Mouse (Mus musculus) CH12.LX (cell line): ENCODE measurements around the gene Rnf169. TPM values are rescaled to one million over a fixed set of nuclear protein-coding genes. Genes with fewer than 3 reads are reported as not detected.

Source experiments
- DNase-seq: peaks from one replicate; pipeline ENCODE4 v3.0.0-alpha.2; 2013; ENCODE audit errors: extremely low read depth
- H3K27ac ChIP-seq: 2 replicates; pipeline ENCODE4 v1.5.1; 2012; ENCODE audit warnings: low read depth, mild to moderate bottlenecking, control low read depth, moderate library complexity; ENCODE audit not compliant: insufficient read depth
- H3K27me3 ChIP-seq: replicated peaks from 2 replicates; pipeline ENCODE3; 2012; ENCODE audit warnings: inconsistent platforms
- H3K36me3 ChIP-seq, 2 experiments: replicated peaks in 1 of 2; 2 replicates each; pipeline versions ENCODE3 to v1.6.1; 2012; ENCODE audit warnings: inconsistent platforms in 1 of 2, low read length in 1 of 2, mild to moderate bottlenecking in 1 of 2, mixed read lengths in 1 of 2, moderate library complexity in 1 of 2; ENCODE audit not compliant: control insufficient read depth in 1 of 2, insufficient read depth in 1 of 2
- H3K4me1 ChIP-seq, 2 experiments: 2 replicates each; pipeline ENCODE4 v1.6.1; 2012; ENCODE audit warnings: inconsistent platforms in 1 of 2, moderate library complexity in 1 of 2; ENCODE audit not compliant: insufficient read depth in 2 of 2, control insufficient read depth in 1 of 2
- H3K4me2 ChIP-seq: 2 replicates; pipeline ENCODE4 v1.6.1; 2012; ENCODE audit warnings: low read depth, mild to moderate bottlenecking, control low read depth; ENCODE audit not compliant: poor library complexity, insufficient read depth, severe bottlenecking
- H3K4me3 ChIP-seq, 3 experiments: fragments of 150-350 bp in 1 of 3; sonication (generic) in 1 of 3; replicated peaks in 1 of 3; 2 replicates each; pipeline versions ENCODE3 to v1.5.1; 2011 to 2012; ENCODE audit warnings: low read depth in 2 of 3, low read length in 2 of 3, mild to moderate bottlenecking in 2 of 3, moderate library complexity in 2 of 3, control low read depth in 1 of 3, improper control_type of control experiment in 1 of 3, inconsistent platforms in 1 of 3, mixed read lengths in 1 of 3; ENCODE audit not compliant: poor library complexity in 1 of 3
- H3K79me2 ChIP-seq: replicated peaks from 2 replicates; pipeline ENCODE4 v1.6.1; 2012; ENCODE audit warnings: mild to moderate bottlenecking, moderate library complexity; ENCODE audit not compliant: control insufficient read depth, poor library complexity, insufficient read depth, severe bottlenecking; ENCODE audit errors: extremely low read depth
- H3K9ac ChIP-seq: 2 replicates; pipeline ENCODE4 v1.6.1; 2012; ENCODE audit warnings: low read depth, mild to moderate bottlenecking, control low read depth, moderate library complexity; ENCODE audit not compliant: insufficient read depth
- H3K9me3 ChIP-seq: replicated peaks from 2 replicates; pipeline ENCODE3; 2012; ENCODE audit warnings: low read length, inconsistent platforms, mixed read lengths
- CHD1 ChIP-seq: IDR thresholded peaks from 2 replicates; pipeline ENCODE4 v1.6.1; 2012; ENCODE audit warnings: low read depth, low read length, improper control_type of control experiment, inconsistent platforms
- CHD2 ChIP-seq: IDR thresholded peaks from 2 replicates; pipeline ENCODE4 v1.6.1; 2011; ENCODE audit warnings: low read length, improper control_type of control experiment
- EP300 ChIP-seq: IDR thresholded peaks from 2 replicates; pipeline ENCODE4 v1.6.1; 2011; ENCODE audit warnings: low read length, improper control_type of control experiment
- ETS1 ChIP-seq: conservative IDR thresholded peaks from 2 replicates; pipeline ENCODE4 v1.6.1; 2012; ENCODE audit warnings: low read depth, mild to moderate bottlenecking, inconsistent platforms, low read length, improper control_type of control experiment, moderate library complexity
- JUN ChIP-seq: IDR thresholded peaks from 2 replicates; pipeline ENCODE4 v1.6.1; 2011; ENCODE audit warnings: low read depth, mild to moderate bottlenecking, low read length, improper control_type of control experiment, moderate library complexity; ENCODE audit not compliant: insufficient read depth
- KAT2A ChIP-seq: IDR thresholded peaks from 2 replicates; pipeline ENCODE4 v1.6.1; 2012; ENCODE audit warnings: low read length, improper control_type of control experiment, inconsistent platforms; ENCODE audit not compliant: insufficient replicate concordance
- MAZ ChIP-seq: IDR thresholded peaks from 2 replicates; pipeline ENCODE4 v1.6.1; 2012; ENCODE audit warnings: low read depth, mild to moderate bottlenecking, inconsistent platforms, low read length, improper control_type of control experiment, moderate library complexity
- MEF2A ChIP-seq: IDR thresholded peaks from 2 replicates; pipeline ENCODE4 v1.6.1; 2014; ENCODE audit warnings: low read depth, mild to moderate bottlenecking, inconsistent platforms, low read length, improper control_type of control experiment, borderline replicate concordance
- MXI1 ChIP-seq: IDR thresholded peaks from 2 replicates; pipeline ENCODE4 v1.6.1; 2011; ENCODE audit warnings: mild to moderate bottlenecking, low read depth, low read length, improper control_type of control experiment
- MYC ChIP-seq: IDR thresholded peaks from 2 replicates; pipeline ENCODE4 v1.6.1; 2011; ENCODE audit warnings: low read depth, mild to moderate bottlenecking, improper control_type of control experiment, low read length
- NELFE ChIP-seq: IDR thresholded peaks from 2 replicates; pipeline ENCODE4 v1.6.1; 2011; ENCODE audit warnings: low read depth, low read length, improper control_type of control experiment
- NRF1 ChIP-seq: IDR thresholded peaks from 2 replicates; pipeline ENCODE4 v1.6.1; 2014; ENCODE audit warnings: low read depth, mild to moderate bottlenecking, inconsistent platforms, low read length, improper control_type of control experiment, moderate library complexity
- POLR2A ChIP-seq: IDR thresholded peaks from 2 replicates; pipeline ENCODE4 v1.6.1; 2011; ENCODE audit warnings: low read depth, mild to moderate bottlenecking, improper control_type of control experiment, low read length
- SIN3A ChIP-seq: IDR thresholded peaks from 2 replicates; pipeline ENCODE4 v1.6.1; 2012; ENCODE audit warnings: low read length, improper control_type of control experiment, inconsistent platforms
- SMC3 ChIP-seq: IDR thresholded peaks from 2 replicates; pipeline ENCODE4 v1.6.1; 2011; ENCODE audit warnings: low read depth, low read length, improper control_type of control experiment
- UBTF ChIP-seq: IDR thresholded peaks from 2 replicates; pipeline ENCODE4 v1.6.1; 2012; ENCODE audit warnings: low read depth, mild to moderate bottlenecking, inconsistent platforms, low read length, improper control_type of control experiment, moderate library complexity
- ZKSCAN1 ChIP-seq: IDR thresholded peaks from 2 replicates; pipeline ENCODE4 v1.6.1; 2012; ENCODE audit warnings: low read depth, inconsistent platforms, low read length, improper control_type of control experiment, borderline replicate concordance
- ZNF384 ChIP-seq: IDR thresholded peaks from 2 replicates; pipeline ENCODE4 v1.6.1; 2012; ENCODE audit warnings: low read depth, low read length, improper control_type of control experiment, inconsistent platforms
- dilution Hi-C: fragments of 300-500 bp; cut with MboI; formaldehyde crosslinking; loops from 2 replicates; pipeline ENCODE4 v1.14.3; 2020; ENCODE audit warnings: low sequenced_read_pairs; ENCODE audit not compliant: extremely low pct_unique_long_range_greater_than_20kb, extremely low pct_ligation_motif_present
- in situ Hi-C: fragments of 300-500 bp; cut with MboI; formaldehyde crosslinking; loops from 3 replicates; pipeline ENCODE4 v1.14.3; 2019; ENCODE audit warnings: low sequenced_read_pairs, low pct_ligation_motif_present, low pct_unique_long_range_greater_than_20kb, mixed read lengths
- polyA plus RNA-seq: library from polyadenylated mRNA; unstranded; fragments of >175 nt; gene quantifications from 2 replicates; pipeline ENCODE4 v1.2.1, GENCODE M21; 2012; ENCODE audit warnings: low read depth; ENCODE audit not compliant: insufficient read length
- total RNA-seq, 2 experiments: library from RNA; depleted of rRNA; stranded (reverse); fragments of 300-350 nt in 1 of 2; fragments of >200 nt in 1 of 2; gene quantifications; 2 replicates each; pipeline ENCODE4 v1.2.3; 2012 to 2014

Rnf169 gene
- total and polyA plus RNA-seq, 3 experiments: 3.7 to 11.4 (median 5.2) TPM

- in situ Hi-C loops (loop anchor here (5.0 kb wide), 1 partner anchor 259 kb away; no protein-coding TSS in a partner anchor), dilution Hi-C loops (no loop called here)
- no peak overlapping the region for H3K27ac ChIP-seq
Observed at GRCm38 (mm10) chr7:99875891-99876290, 104.4 kb downstream of the Rnf169 start.

DNA sequence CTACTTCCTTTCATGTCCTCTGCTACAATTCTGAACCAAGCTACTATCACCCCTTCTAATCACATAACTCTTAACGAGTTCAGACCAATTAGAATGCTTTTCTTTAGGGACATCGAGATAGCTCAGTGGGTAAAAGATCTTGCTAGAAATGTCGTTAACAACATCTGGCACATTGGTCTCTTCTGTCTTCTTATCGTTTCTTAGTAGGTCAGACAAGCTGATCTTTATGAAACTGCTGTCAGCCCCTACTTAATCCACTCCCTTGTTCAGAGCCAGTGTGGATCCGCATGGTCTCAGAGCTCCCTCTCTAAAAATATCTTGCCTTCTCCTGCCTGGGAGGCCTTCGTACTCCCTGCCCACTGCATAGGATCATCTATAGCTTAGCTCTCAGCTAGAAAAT, 106.3 kb downstream of the Rnf169 start:
- no peak for DNase-seq
- H3K27ac ChIP-seq: no peak overlapping the region
- peaks cover 9 to 23% of the 10 kb centered on the region in 2 experiments for H3K4me1 ChIP-seq
- H3K27me3 ChIP-seq: no peaks in the 10 kb centered on the region
- H3K36me3 ChIP-seq: no peaks in the 10 kb centered on the region
- in situ Hi-C loops: loop anchor here (5.0 kb wide), 1 partner anchor 62 kb away; no protein-coding TSS in a partner anchor
- TF ChIP-seq NELFE (no peak), UBTF (no peak), CHD2 (no peak), CHD1 (no peak), JUN (no peak), MYC (no peak), ETS1 (no peak), ZNF384 (no peak), POLR2A (no peak), SMC3 (no peak), KAT2A (no peak), EP300 (no peak), MXI1 (no peak), NRF1 (no peak)
- H3K4me2 ChIP-seq: no peak overlapping the region
- dilution Hi-C loops: no loop called here
- H3K9me3 ChIP-seq: no peaks in the 10 kb centered on the region
- H3K9ac ChIP-seq: no peak overlapping the region
- H3K79me2 ChIP-seq: no peaks in the 10 kb centered on the region
- no peak overlapping the region for H3K4me3 ChIP-seq

More at GRCm38 (mm10) chr7:99875891-99876290, 104.4 kb downstream of the Rnf169 start:
- TF ChIP-seq SIN3A (no peak), MAZ (no peak), POLR2A (no peak), ZKSCAN1 (no peak), MXI1 (no peak), MEF2A (no peak)
- Histone ChIP-seq H3K27me3 (no peaks in the 10 kb centered on the region), H3K79me2 (no peaks in the 10 kb centered on the region), H3K4me1 (peaks cover 0 to 4% of the 10 kb centered on the region in 2 experiments; a peak in 1 of 4 replicates), H3K4me3 (no peak overlapping the region), H3K9ac (no peak overlapping the region), H3K36me3 (no peaks in the 10 kb centered on the region), H3K4me2 (no peak overlapping the region), H3K9me3 (no peaks in the 10 kb centered on the region)
- no peak for DNase-seq

Other genes with a start within 250 kb of the Rnf169 start
- gene Olfr521, start 216.9 kb downstream of the Rnf169 start, total RNA-seq (2012; rRNA removed): not detected in 2 replicates
- gene Olfr521, start 216.9 kb downstream of the Rnf169 start, total RNA-seq (2014; rRNA removed): not detected in 2 replicates
- not detected in 2 replicates for gene Olfr521, start 216.9 kb downstream of the Rnf169 start, polyA plus RNA-seq
- gene Neu3, start 152.0 kb downstream of the Rnf169 start, total RNA-seq (2012; rRNA removed): 8.5 and 9.1 TPM in 2 replicates
- gene Neu3, start 152.0 kb downstream of the Rnf169 start, total RNA-seq (2014; rRNA removed): 8.9 and 11.0 TPM in 2 replicates
- 11.2 and 11.5 TPM in 2 replicates for gene Neu3, start 152.0 kb downstream of the Rnf169 start, polyA plus RNA-seq
- 0.25 and 0.59 TPM in 2 replicates for gene Xrra1, start 121.3 kb downstream of the Rnf169 start, total RNA-seq (2012; rRNA removed)
- 0.17 and 0.39 TPM in 2 replicates for gene Xrra1, start 121.3 kb downstream of the Rnf169 start, total RNA-seq (2014; rRNA removed)
- gene Xrra1, start 121.3 kb downstream of the Rnf169 start, polyA plus RNA-seq: 0.49 and 0.65 TPM in 2 replicates
- 203 and 247 TPM in 2 replicates for gene Spcs2, start 117.0 kb downstream of the Rnf169 start, total RNA-seq (2012; rRNA removed)
- 268 and 272 TPM in 2 replicates for gene Spcs2, start 117.0 kb downstream of the Rnf169 start, total RNA-seq (2014; rRNA removed)
- 232 and 242 TPM in 2 replicates for gene Spcs2, start 117.0 kb downstream of the Rnf169 start, polyA plus RNA-seq
- not detected in 2 replicates for gene Chrdl2, start 25.7 kb upstream of the Rnf169 start, total RNA-seq (2012; rRNA removed)
- not detected in 2 replicates for gene Chrdl2, start 25.7 kb upstream of the Rnf169 start, total RNA-seq (2014; rRNA removed)
- not detected in 2 replicates for gene Chrdl2, start 25.7 kb upstream of the Rnf169 start, polyA plus RNA-seq
- 59.5 and 61.0 TPM in 2 replicates for gene Pold3, start 141.1 kb upstream of the Rnf169 start, total RNA-seq (2012; rRNA removed)
- gene Pold3, start 141.1 kb upstream of the Rnf169 start, total RNA-seq (2014; rRNA removed): 88.0 and 94.3 TPM in 2 replicates
- 120 and 121 TPM in 2 replicates for gene Pold3, start 141.1 kb upstream of the Rnf169 start, polyA plus RNA-seq
- gene Lipt2, start 178.8 kb upstream of the Rnf169 start, total RNA-seq (2012; rRNA removed): 5.3 and 5.7 TPM in 2 replicates
- 15.0 and 15.4 TPM in 2 replicates for gene Lipt2, start 178.8 kb upstream of the Rnf169 start, total RNA-seq (2014; rRNA removed)
- 7.7 and 10.3 TPM in 2 replicates for gene Lipt2, start 178.8 kb upstream of the Rnf169 start, polyA plus RNA-seq
- not detected in 2 replicates for gene Kcne3, start 196.1 kb upstream of the Rnf169 start, total RNA-seq (2012; rRNA removed)
- gene Kcne3, start 196.1 kb upstream of the Rnf169 start, total RNA-seq (2014; rRNA removed): not detected in 2 replicates
- gene Kcne3, start 196.1 kb upstream of the Rnf169 start, polyA plus RNA-seq: not detected in 2 replicates
- gene Pgm2l1, start 246.9 kb upstream of the Rnf169 start, total RNA-seq (2012; rRNA removed): 1.2 and 1.3 TPM in 2 replicates
- gene Pgm2l1, start 246.9 kb upstream of the Rnf169 start, total RNA-seq (2014; rRNA removed): 3.9 and 4.1 TPM in 2 replicates
- 3.4 and 3.5 TPM in 2 replicates for gene Pgm2l1, start 246.9 kb upstream of the Rnf169 start, polyA plus RNA-seq